Mouse (Mus musculus): ENCODE data around the gene Obp2b.

- TF ChIP-seq POLR2A (IDR thresholded peaks at IDR 0.05; ENCODE audit: low read depth, low read length) (no peak), CTCF (IDR thresholded peaks at IDR 0.05; ENCODE audit: extremely low read depth, insufficient read depth, insufficient read length, insufficient replicate concordance) (no peak)
Observed at GRCm38 (mm10) chr2:25754201-25754600, 17.4 kb downstream of the Obp2b start.
